Mouse (Mus musculus): ENCODE data around the gene Alg3. TPM values are rescaled to one million over a fixed set of nuclear protein-coding genes. Genes with fewer than 3 reads are reported as not detected.

Alg3 gene
- polyA plus RNA-seq (2015; fragmentation: Illumina TruSeq; extraction: RNeasy Lipid Tissue Mini Kit (QIAGEN cat#74804); ENCODE audit: insufficient read depth, low read depth, low replicate concordance) = 9.1 TPM

DNA sequence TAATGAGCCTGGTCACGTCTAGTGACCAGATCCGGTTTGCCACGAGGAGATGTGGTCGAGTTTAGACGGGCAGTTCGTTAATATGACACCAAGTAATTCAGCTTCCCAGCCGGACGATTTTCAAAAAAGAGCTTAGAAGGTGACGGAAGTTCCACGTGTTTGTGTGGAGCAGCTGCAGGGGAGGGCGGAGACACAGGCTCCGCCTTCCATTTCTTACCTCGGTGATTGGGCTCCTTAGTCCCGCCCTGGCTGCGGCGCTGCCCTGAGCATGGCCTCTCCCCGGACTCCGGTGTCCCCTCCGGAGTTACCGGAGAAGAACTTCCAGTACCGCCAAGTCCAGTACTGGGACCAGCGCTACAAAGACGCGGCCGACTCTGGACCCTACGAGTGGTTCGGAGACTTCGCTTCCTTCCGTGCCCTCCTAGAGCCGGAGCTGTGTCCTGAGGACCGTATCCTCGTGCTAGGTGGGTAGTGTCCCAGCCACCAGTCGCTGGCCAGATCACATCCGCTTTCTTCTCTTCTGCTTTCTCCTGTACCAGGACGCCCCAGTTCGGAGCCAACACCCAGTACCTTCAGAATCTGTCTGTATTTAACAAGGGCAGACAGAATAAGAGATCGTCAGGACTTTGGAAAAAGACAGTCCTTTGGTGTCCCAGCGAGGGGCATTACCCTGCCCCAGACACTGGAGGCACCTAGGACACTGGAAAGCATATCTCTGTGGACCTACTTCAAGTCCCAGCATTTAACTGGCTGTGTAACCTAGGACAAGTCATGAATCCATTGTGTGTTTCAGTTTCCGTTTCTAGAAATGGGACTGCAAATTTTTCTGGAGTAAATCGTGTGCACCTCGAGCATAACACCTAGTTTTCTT, at the start of gene Alg3, which contains the start of the genes Eef1akmt4 and Gm49333:
Gene Alg3 (minus strand): TSS at position 379 of the 871 bp plus-strand sequence.
Gene Eef1akmt4 (plus strand): TSS at position 237 of the 871 bp plus-strand sequence.
Gene Gm49333 (plus strand): TSS at position 254 of the 871 bp plus-strand sequence.

GRCm38 (mm10) chr16:20651076-20651946, 39.8 kb upstream of the Alg3 start, which contains the start of gene Psmd2:
Psmd2 (plus strand) TSS chr16:20651652.

DNA sequence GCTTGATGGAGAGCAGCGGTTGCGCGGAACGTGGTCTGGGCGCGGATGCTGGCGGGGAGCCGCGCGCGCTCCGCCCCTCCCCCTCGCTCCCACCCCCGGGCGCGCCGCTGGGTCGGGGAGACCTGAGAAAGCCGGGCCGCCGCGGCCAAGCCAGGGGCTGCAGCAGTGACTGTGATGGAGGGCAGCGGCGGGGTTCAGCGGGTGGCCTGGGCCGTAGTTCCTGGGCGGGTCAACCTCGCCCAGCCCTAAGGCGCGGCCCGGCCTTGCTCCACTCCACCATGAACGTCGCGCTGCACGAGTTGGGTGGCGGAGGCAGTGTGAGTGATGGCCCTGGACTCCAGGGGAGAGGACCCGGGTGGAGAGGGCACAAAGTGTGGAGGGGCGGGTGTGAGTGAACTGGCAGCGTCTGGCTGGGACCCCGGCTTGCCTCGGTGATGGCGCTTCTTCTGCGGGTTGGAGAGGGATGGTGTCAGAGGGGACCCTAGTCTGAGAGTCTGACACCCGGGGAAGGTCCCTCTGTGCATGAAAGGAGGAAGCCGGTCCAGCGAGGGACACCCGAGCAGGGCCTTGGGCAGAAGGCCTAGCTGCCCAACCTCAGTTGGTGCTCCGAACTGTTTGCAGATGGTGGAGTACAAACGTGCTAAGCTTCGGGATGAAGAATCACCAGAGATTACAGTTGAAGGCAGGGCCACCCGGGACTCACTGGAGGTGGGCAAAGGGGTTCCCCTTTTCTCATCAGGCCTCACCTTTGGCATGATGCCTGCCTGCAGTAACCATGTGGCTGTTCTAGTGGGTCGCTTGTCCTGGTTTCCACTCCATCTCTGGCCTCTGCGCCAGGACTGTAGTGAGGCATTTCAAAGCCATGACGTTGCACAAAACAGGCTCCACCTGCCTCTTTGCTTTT, 18.4 kb upstream of the Alg3 start, which contains the start of gene Ece2:
Gene Ece2 (plus strand): TSS at position 98 of the 904 bp plus-strand sequence.

GRCm38 (mm10) chr16:20621191-20621990, 9.9 kb upstream of the Alg3 start, which contains the start of gene Camk2n2:
Camk2n2 (minus strand) TSS chr16:20621287.

GRCm38 (mm10) chr16:20589366-20589938, 22.1 kb downstream of the Alg3 start, which contains the start of gene Vwa5b2:
Vwa5b2 (plus strand) TSS chr16:20589471.

Other genes starting within 250 kb of the Alg3 start
- 20.6 TPM for gene Abcc5, start 185.3 kb downstream of the Alg3 start, polyA plus RNA-seq (2015; fragmentation: Illumina TruSeq; extraction: RNeasy Lipid Tissue Mini Kit (QIAGEN cat#74804); ENCODE audit: insufficient read depth, low read depth, low replicate concordance)
- gene Eif2b5, start 112.9 kb downstream of the Alg3 start, polyA plus RNA-seq (2015; fragmentation: Illumina TruSeq; extraction: RNeasy Lipid Tissue Mini Kit (QIAGEN cat#74804); ENCODE audit: insufficient read depth, low read depth, low replicate concordance) = 21.2 TPM
- 14.7 TPM for gene Dvl3, start 94.8 kb downstream of the Alg3 start, polyA plus RNA-seq (2015; fragmentation: Illumina TruSeq; extraction: RNeasy Lipid Tissue Mini Kit (QIAGEN cat#74804); ENCODE audit: insufficient read depth, low read depth, low replicate concordance)
- 57.8 TPM for gene Ap2m1, start 76.3 kb downstream of the Alg3 start, polyA plus RNA-seq (2015; fragmentation: Illumina TruSeq; extraction: RNeasy Lipid Tissue Mini Kit (QIAGEN cat#74804); ENCODE audit: insufficient read depth, low read depth, low replicate concordance)
- gene Abcf3, start 63.2 kb downstream of the Alg3 start, polyA plus RNA-seq (2015; fragmentation: Illumina TruSeq; extraction: RNeasy Lipid Tissue Mini Kit (QIAGEN cat#74804); ENCODE audit: insufficient read depth, low read depth, low replicate concordance) = 25.1 TPM
- gene Vwa5b2, start 22.3 kb downstream of the Alg3 start, polyA plus RNA-seq (2015; fragmentation: Illumina TruSeq; extraction: RNeasy Lipid Tissue Mini Kit (QIAGEN cat#74804); ENCODE audit: insufficient read depth, low read depth, low replicate concordance) = 12.7 TPM
- gene Eef1akmt4, start 142 bp downstream of the Alg3 start, polyA plus RNA-seq (2015; fragmentation: Illumina TruSeq; extraction: RNeasy Lipid Tissue Mini Kit (QIAGEN cat#74804); ENCODE audit: insufficient read depth, low read depth, low replicate concordance) = 4.9 TPM
- gene Gm49333, start 125 bp downstream of the Alg3 start, polyA plus RNA-seq (2015; fragmentation: Illumina TruSeq; extraction: RNeasy Lipid Tissue Mini Kit (QIAGEN cat#74804); ENCODE audit: insufficient read depth, low read depth, low replicate concordance) = not detected
- 3.7 TPM for gene Camk2n2, start 9.6 kb upstream of the Alg3 start, polyA plus RNA-seq (2015; fragmentation: Illumina TruSeq; extraction: RNeasy Lipid Tissue Mini Kit (QIAGEN cat#74804); ENCODE audit: insufficient read depth, low read depth, low replicate concordance)
- 0.79 TPM for gene Ece2, start 18.1 kb upstream of the Alg3 start, polyA plus RNA-seq (2015; fragmentation: Illumina TruSeq; extraction: RNeasy Lipid Tissue Mini Kit (QIAGEN cat#74804); ENCODE audit: insufficient read depth, low read depth, low replicate concordance)
- gene Psmd2, start 39.9 kb upstream of the Alg3 start, polyA plus RNA-seq (2015; fragmentation: Illumina TruSeq; extraction: RNeasy Lipid Tissue Mini Kit (QIAGEN cat#74804); ENCODE audit: insufficient read depth, low read depth, low replicate concordance) = 33.6 TPM
- 81.8 TPM for gene Eif4g1, start 56.6 kb upstream of the Alg3 start, polyA plus RNA-seq (2015; fragmentation: Illumina TruSeq; extraction: RNeasy Lipid Tissue Mini Kit (QIAGEN cat#74804); ENCODE audit: insufficient read depth, low read depth, low replicate concordance)
- gene Fam131a, start 81.5 kb upstream of the Alg3 start, polyA plus RNA-seq (2015; fragmentation: Illumina TruSeq; extraction: RNeasy Lipid Tissue Mini Kit (QIAGEN cat#74804); ENCODE audit: insufficient read depth, low read depth, low replicate concordance) = 3.5 TPM
- 9.7 TPM for gene Polr2h, start 105.9 kb upstream of the Alg3 start, polyA plus RNA-seq (2015; fragmentation: Illumina TruSeq; extraction: RNeasy Lipid Tissue Mini Kit (QIAGEN cat#74804); ENCODE audit: insufficient read depth, low read depth, low replicate concordance)
- gene Clcn2, start 106.0 kb upstream of the Alg3 start, polyA plus RNA-seq (2015; fragmentation: Illumina TruSeq; extraction: RNeasy Lipid Tissue Mini Kit (QIAGEN cat#74804); ENCODE audit: insufficient read depth, low read depth, low replicate concordance) = 4.5 TPM
- 1.8 TPM for gene Chrd, start 121.4 kb upstream of the Alg3 start, polyA plus RNA-seq (2015; fragmentation: Illumina TruSeq; extraction: RNeasy Lipid Tissue Mini Kit (QIAGEN cat#74804); ENCODE audit: insufficient read depth, low read depth, low replicate concordance)
- not detected for gene Thpo, start 122.8 kb upstream of the Alg3 start, polyA plus RNA-seq (2015; fragmentation: Illumina TruSeq; extraction: RNeasy Lipid Tissue Mini Kit (QIAGEN cat#74804); ENCODE audit: insufficient read depth, low read depth, low replicate concordance)